Mouse (Mus musculus): ENCODE measurements around the gene Pla2g2d. TPM values are rescaled to one million over a fixed set of nuclear protein-coding genes. Genes with fewer than 3 reads are reported as not detected.

Pla2g2d gene
- 0.08 and 0.09 TPM in 2 replicates for polyA plus RNA-seq (2012; rRNA removed)

DNA sequence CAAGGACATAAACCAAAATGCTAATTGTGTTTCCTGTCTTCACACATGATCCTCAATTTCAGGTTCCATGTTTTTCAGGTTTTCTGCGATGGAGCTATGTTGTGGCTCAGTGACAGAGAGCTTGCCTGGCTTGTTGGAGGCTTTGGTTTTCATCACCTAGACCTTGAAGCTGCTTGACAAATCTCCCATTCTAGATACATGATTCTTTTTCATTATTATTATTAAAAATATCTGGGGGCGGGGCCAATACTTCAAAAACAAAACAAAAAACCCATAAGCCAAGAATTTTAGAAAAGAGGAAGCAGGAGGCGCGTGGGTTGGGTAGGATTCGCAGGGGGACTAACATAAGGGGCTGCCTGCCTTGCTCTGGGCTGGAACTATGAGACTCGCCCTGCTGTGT is at the start of gene Pla2g2d:
Pla2g2d (plus strand) TSS at position 301 of the 400 bp plus-strand sequence.

DNA sequence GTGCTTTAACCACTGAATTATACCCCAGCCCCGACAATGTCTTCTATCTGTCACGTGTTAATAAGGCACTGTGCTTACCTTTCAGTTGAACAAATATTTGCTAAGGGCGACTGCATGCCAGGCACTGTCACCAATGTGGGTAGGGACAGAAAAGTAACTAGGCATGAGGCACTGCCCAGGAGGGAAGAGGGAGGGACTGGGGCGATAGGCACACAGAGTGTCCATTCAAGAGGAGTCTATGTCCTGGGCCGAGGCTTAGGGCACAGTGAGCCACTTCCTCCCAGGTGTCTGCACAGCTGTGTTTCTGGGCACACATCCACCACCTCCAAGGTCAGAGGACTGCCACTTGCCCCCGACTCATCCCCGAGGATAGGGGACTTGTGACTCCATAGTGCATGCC is 38.5 kb upstream of the Pla2g2d start, which contains the start of gene Ubxn10:
Ubxn10 (minus strand) TSS at position 137 of the 400 bp plus-strand sequence.

DNA sequence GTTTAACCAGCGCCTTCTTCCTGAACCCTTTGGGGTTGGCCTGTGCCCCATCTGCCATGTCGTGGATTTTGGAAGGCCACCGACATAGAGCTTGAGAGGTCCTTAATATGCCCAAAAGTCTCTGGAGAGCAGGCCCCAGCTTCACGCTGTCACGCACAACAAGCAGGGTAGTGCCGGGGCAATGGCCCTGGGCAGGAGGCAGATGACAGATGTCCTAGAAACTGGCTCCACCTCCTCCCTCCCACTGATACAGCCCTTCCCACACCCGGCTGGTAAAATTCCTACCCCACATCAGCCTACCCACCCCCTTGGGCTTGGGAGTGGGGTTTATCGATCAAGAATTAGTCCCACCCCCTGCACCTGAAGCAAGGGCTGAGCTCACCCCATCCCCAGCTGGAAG is 18.1 kb upstream of the Pla2g2d start, which contains the start of gene Pla2g2f:
Pla2g2f (minus strand) TSS at position 211 of the 400 bp plus-strand sequence.

Other genes with a start within 250 kb of the Pla2g2d start
- gene Vwa5b1, start 139.9 kb upstream of the Pla2g2d start, polyA plus RNA-seq (2012; rRNA removed): 1.6 and 2.3 TPM in 2 replicates
- 0.16 and 0.27 TPM in 2 replicates for gene Pla2g2c, start 50.9 kb upstream of the Pla2g2d start, polyA plus RNA-seq (2012; rRNA removed)
- 2.6 and 3.6 TPM in 2 replicates for gene Ubxn10, start 38.6 kb upstream of the Pla2g2d start, polyA plus RNA-seq (2012; rRNA removed)
- gene Pla2g2f, start 18.1 kb upstream of the Pla2g2d start, polyA plus RNA-seq (2012; rRNA removed): 0.05 and 0.25 TPM in 2 replicates
- 0.84 and 1.0 TPM in 2 replicates for gene Pla2g5, start 87.7 kb downstream of the Pla2g2d start, polyA plus RNA-seq (2012; rRNA removed)
- gene Gm13030, start 98.2 kb downstream of the Pla2g2d start, polyA plus RNA-seq (2012; rRNA removed): not detected in 2 replicates
- 0.47 TPM in 1 of 2 replicates, not detected in the other for gene Pla2g2e, start 102.2 kb downstream of the Pla2g2d start, polyA plus RNA-seq (2012; rRNA removed)
- 7.9 and 8.1 TPM in 2 replicates for gene Otud3, start 138.2 kb downstream of the Pla2g2d start, polyA plus RNA-seq (2012; rRNA removed)
- not detected in 2 replicates for gene Rnf186, start 191.4 kb downstream of the Pla2g2d start, polyA plus RNA-seq (2012; rRNA removed)
- 1.0 TPM in 2 replicates for gene Tmco4, start 197.2 kb downstream of the Pla2g2d start, polyA plus RNA-seq (2012; rRNA removed)

Data from central nervous system, embryonic 18 days (tissue).